Comparison of ENCODE assay signal across 30 mouse cellular contexts in genomic region chr14:78331368-78331767, GRCm38 (mm10). TPM values are rescaled to one million over a fixed set of nuclear protein-coding genes. Genes with fewer than 3 reads are reported as not detected.
A peak's percentile ranks its signal among the peaks of the same experiment; 100 is the strongest.
DNase-seq lines count a peak whose midpoint lies in the region; ATAC-seq and TF ChIP-seq lines count a peak whose summit lies in the region.
"Had no signal": no experiment of that assay in that cellular context is flagged by ENCODE, and none has a peak within 500 bp of the region (broad histone marks: within the 10 kb centered on the region; RNA-seq: fewer than 3 reads in every experiment).

No protein-coding gene starts in this region.

- H3K36me3 ChIP-seq in heart, embryonic 10.5 days: no peaks in the 10 kb centered on the region
- no peaks in the 10 kb centered on the region for H3K36me3 ChIP-seq in heart, embryonic 14.5 days (ENCODE audit: control insufficient read depth, insufficient read depth, low read length)
- H3K36me3 ChIP-seq in heart, adult 2 months (ENCODE audit: control insufficient read depth, insufficient read depth, low read length): no peaks in the 10 kb centered on the region
- no peaks in the 10 kb centered on the region for H3K36me3 ChIP-seq in lung, embryonic 15.5 days
- no peaks in the 10 kb centered on the region for H3K36me3 ChIP-seq in hindbrain, embryonic 16.5 days (ENCODE audit: control insufficient read depth, insufficient read depth, low read length)
- H3K36me3 ChIP-seq: embryonic facial prominence, embryonic 10.5 days; embryonic facial prominence, embryonic 13.5 days; forebrain, embryonic 10.5 days had no signal

- no peaks in the 10 kb centered on the region for H3K27me3 ChIP-seq in heart, embryonic 10.5 days (ENCODE audit: insufficient read depth, poor library complexity, severe bottlenecking)
- no peaks in the 10 kb centered on the region for H3K27me3 ChIP-seq in heart, embryonic 14.5 days (ENCODE audit: control insufficient read depth, insufficient read depth, low read length)
- H3K27me3 ChIP-seq in heart, adult 2 months (ENCODE audit: control insufficient read depth, insufficient read depth, low read length): no peaks in the 10 kb centered on the region
- no peaks in the 10 kb centered on the region for H3K27me3 ChIP-seq in lung, embryonic 15.5 days
- H3K27me3 ChIP-seq in hindbrain, embryonic 16.5 days (replicated peaks; ENCODE audit: control insufficient read depth, insufficient read depth, low read length): no peaks in the 10 kb centered on the region
- H3K27me3 ChIP-seq: embryonic facial prominence, embryonic 13.5 days; forebrain, embryonic 13.5 days had no signal

- peak overlapping the region; percentile 62; the same call in 1 of the 2 replicates for H3K27ac ChIP-seq in heart, embryonic 10.5 days
- peak overlapping the region; percentile 61 to 74; a peak in 3 of 4 replicates for H3K27ac ChIP-seq in heart, embryonic 14.5 days (replicated peaks in 1 of 2; ENCODE audit: control insufficient read depth in 1 of 2, insufficient read depth in 1 of 2, low read depth in 2 of 2, low read length in 2 of 2)
- no peak overlapping the region for H3K27ac ChIP-seq in heart, adult 2 months
- no peak overlapping the region for H3K27ac ChIP-seq in lung, embryonic 15.5 days
- H3K27ac ChIP-seq in hindbrain, embryonic 16.5 days (ENCODE audit: low read depth, low read length): no peak overlapping the region
- H3K27ac ChIP-seq: embryonic facial prominence, embryonic 10.5 days; forebrain, embryonic 10.5 days; forebrain, embryonic 13.5 days; hindbrain, embryonic 14.5 days had no signal

- H3K4me3 ChIP-seq in heart, embryonic 10.5 days: no peak overlapping the region
- no peak overlapping the region for H3K4me3 ChIP-seq in heart, embryonic 14.5 days (ENCODE audit: control insufficient read depth in 1 of 2, insufficient read depth in 1 of 2, low read depth in 1 of 2, low read length in 2 of 2)
- H3K4me3 ChIP-seq in heart, adult 2 months: no peak overlapping the region
- H3K4me3 ChIP-seq in lung, embryonic 15.5 days: no peak overlapping the region
- H3K4me3 ChIP-seq in hindbrain, embryonic 16.5 days (ENCODE audit: low read length): no peak overlapping the region
- H3K4me3 ChIP-seq: embryonic facial prominence, embryonic 10.5 days; embryonic facial prominence, embryonic 13.5 days; forebrain, embryonic 10.5 days; forebrain, embryonic 13.5 days had no signal

- H3K79me2 ChIP-seq in heart, adult 2 months (replicated peaks; ENCODE audit: control insufficient read depth, insufficient read depth, low read length): no peaks in the 10 kb centered on the region

- peaks cover 14% of the 10 kb centered on the region for H3K4me1 ChIP-seq in heart, embryonic 10.5 days
- H3K4me1 ChIP-seq in heart, embryonic 14.5 days (ENCODE audit: control insufficient read depth in 2 of 2, insufficient read depth in 2 of 2, low read length in 2 of 2): peaks cover 16% of the 10 kb centered on the region in 2 experiments
- 0 out of 2 replicates have a peak, but pooled peaks cover 3% of the 10 kb centered on the region for H3K4me1 ChIP-seq in heart, adult 2 months (ENCODE audit: control insufficient read depth, insufficient read depth, low read length)
- peaks cover 21% of the 10 kb centered on the region for H3K4me1 ChIP-seq in lung, embryonic 15.5 days
- H3K4me1 ChIP-seq in hindbrain, embryonic 16.5 days (ENCODE audit: control insufficient read depth, insufficient read depth, low read depth, low read length): no peaks in the 10 kb centered on the region
- H3K4me1 ChIP-seq: forebrain, embryonic 10.5 days; forebrain, embryonic 13.5 days had no signal

- ATAC-seq in heart, embryonic 14.5 days (ENCODE audit: insufficient number of reproducible peaks, insufficient read depth, low FRiP score, low read depth): no peak
- ATAC-seq in lung, embryonic 15.5 days (ENCODE audit: borderline replicate concordance, extremely low read depth, low FRiP score, low TSS enrichment): no peak
- no peak for ATAC-seq in hindbrain, embryonic 16.5 days
- ATAC-seq: activated CD4-positive, CD25-positive, alpha-beta regulatory T cell, adult 4 months; forebrain, embryonic 13.5 days; forebrain, embryonic 16.5 days; intestine, postnatal 0 days had no signal

- intact Hi-C loops in heart, adult 2 months (cut with DNase I): no loop called here

- no peaks in the 10 kb centered on the region for H3K9me3 ChIP-seq in heart, embryonic 10.5 days
- H3K9me3 ChIP-seq in heart, embryonic 14.5 days (ENCODE audit: control insufficient read depth, low read length): no peaks in the 10 kb centered on the region
- no peaks in the 10 kb centered on the region for H3K9me3 ChIP-seq in lung, embryonic 15.5 days
- no peaks in the 10 kb centered on the region for H3K9me3 ChIP-seq in hindbrain, embryonic 16.5 days (ENCODE audit: control insufficient read depth, low read length)
- H3K9me3 ChIP-seq: embryonic facial prominence, embryonic 10.5 days; embryonic facial prominence, embryonic 13.5 days; forebrain, embryonic 10.5 days; forebrain, embryonic 13.5 days had no signal

- 82% methylated on average over 7 of the region's 7 CpGs for WGBS in heart, embryonic 10.5 days
- 75% methylated on average over 7 of the region's 7 CpGs for WGBS in heart, embryonic 14.5 days
- 74% methylated on average over 7 of the region's 7 CpGs for WGBS in heart, adult 2 months
- 60% methylated on average over 7 of the region's 7 CpGs for WGBS in lung, embryonic 15.5 days
- WGBS in hindbrain, embryonic 16.5 days: 71% methylated on average over 7 of the region's 7 CpGs

- no peak for DNase-seq in heart, embryonic 10.5 days (ENCODE audit: low spot score)
- no peak for DNase-seq in heart, adult 18-20 months
- DNase-seq in heart, adult 2 months: no peak
- DNase-seq in lung, postnatal 36 days: no peak
- no peak for DNase-seq in spleen, adult 12 weeks (ENCODE audit: low spot score)
- DNase-seq: adrenal gland, adult 8-10 months; adrenal gland, postnatal 25 days; cerebellum, adult 11-12 months; cerebellum, adult 8-10 months; cerebellum, postnatal 10 days; cerebellum, postnatal 36 days; gastrocnemius, postnatal 10 days; gastrocnemius, postnatal 36 days; heart, postnatal 4 days; kidney, adult 2 months had no signal

- TF ChIP-seq POLR2A in heart, adult 2 months (IDR thresholded peaks at IDR 0.05; ENCODE audit: insufficient read depth, low read depth, low read length): no peak

- H3K9ac ChIP-seq in heart, embryonic 14.5 days (ENCODE audit: low read length): no peak overlapping the region
- no peak overlapping the region for H3K9ac ChIP-seq in heart, adult 2 months (ENCODE audit: low read depth, low read length)
- H3K9ac ChIP-seq in lung, embryonic 15.5 days: no peak overlapping the region
- H3K9ac ChIP-seq in hindbrain, embryonic 16.5 days (ENCODE audit: low read depth, low read length): no peak overlapping the region
- H3K9ac ChIP-seq: embryonic facial prominence, embryonic 13.5 days; forebrain, embryonic 13.5 days; hindbrain, embryonic 14.5 days had no signal

- peak overlapping the region; percentile 50 for H3K4me2 ChIP-seq in heart, embryonic 14.5 days (ENCODE audit: low read length)
- H3K4me2 ChIP-seq in lung, embryonic 15.5 days: 0 out of 2 replicates have a peak overlapping the region, but pooled peaks have one; percentile 31
- no peak overlapping the region for H3K4me2 ChIP-seq in hindbrain, embryonic 16.5 days (ENCODE audit: low read length)
- H3K4me2 ChIP-seq: forebrain, embryonic 13.5 days; hindbrain, embryonic 14.5 days had no signal

- no peak for TF ChIP-seq EP300 in heart, adult 2 months (IDR thresholded peaks at IDR 0.05; ENCODE audit: insufficient read depth, low read depth, low read length)

- TF ChIP-seq CTCF in heart, adult 2 months (IDR thresholded peaks at IDR 0.05): no peak

RNA-seq across cellular contexts. Expression of gene Tnfsf11, which starts 23.5 kb away (rescaled TPM):
- 0.10 and 0.16 TPM in 2 replicates for polyA plus RNA-seq in heart, embryonic 10.5 days (2016; fragmentation: Nextera tagmentation; extraction: Ambion mirVana)
- under 1 TPM in 1 of 2 experiments, not detected in 1; 0.13 TPM for total RNA-seq in heart, adult 18-20 months (2021)
- polyA plus RNA-seq in heart, embryonic 14.5 days (2014; fragmentation: Nextera tagmentation; extraction: Ambion mirVana): 0.23 TPM in 1 of 2 replicates, not detected in the other
- under 1 TPM; 0.10 to 0.14 TPM for total RNA-seq in heart, adult 2 months (2021)
- polyA plus RNA-seq in heart, adult 2 months (2012; rRNA removed): not detected in 2 replicates
- 0.14 and 0.31 TPM in 2 replicates for polyA plus RNA-seq in lung, embryonic 15.5 days (2015; fragmentation: Nextera tagmentation; extraction: Ambion mirVana)
- 0.09 TPM in 1 of 2 replicates, not detected in the other for polyA plus RNA-seq in hindbrain, embryonic 16.5 days (2015; fragmentation: Nextera tagmentation; extraction: Ambion mirVana)
- total RNA-seq: adrenal gland, adult 8-10 months; adrenal gland, postnatal 25 days; gastrocnemius, adult 18-20 months; gastrocnemius, postnatal 36 days; granulocyte monocyte progenitor cell, adult 5-6 weeks; heart, postnatal 4 days; MEL had no signal
- polyA plus RNA-seq: intestine, embryonic 14.5 days had no signal

Comparison
In these comparisons a context has a peak if more than half of its experiments do, and no peak if none do; other contexts are left out.
1. H3K27ac ChIP-seq: peak in heart, embryonic 10.5 days (single experiment) and heart, embryonic 14.5 days (2 of 2); none in heart, adult 2 months (single experiment), lung, embryonic 15.5 days (single experiment) and hindbrain, embryonic 16.5 days (single experiment).